Mouse (Mus musculus): ENCODE data around the gene Gm12184. TPM values are rescaled to one million over a fixed set of nuclear protein-coding genes. Genes with fewer than 3 reads are reported as not detected.
A peak's percentile ranks its signal among the peaks of the same experiment; 100 is the strongest.
"Not testable (repeated sequence)": the region's sequence is repeated elsewhere in the genome, so short reads cannot be mapped to it uniquely, and the experiment has no call there.

Gene Gm12184
- polyA plus RNA-seq (2015; fragmentation: Nextera tagmentation; extraction: Ambion mirVana), result 3.1 and 4.9 TPM in 2 replicates

- H3K9me3 ChIP-seq, H3K36me3 ChIP-seq: not testable (repeated sequence)
- peak within 1 kb of the TSS; percentile 59 for H3K9ac ChIP-seq
- peak within 1 kb of the TSS; percentile 67 for H3K4me2 ChIP-seq (replicated peaks)
- WGBS, result 1% methylated on average over 29 of the region's 92 CpGs
- H3K4me1 ChIP-seq, result peaks cover 22% of the 10 kb centered on the region; the same call in 1 of the 2 replicates
- peak; percentile 87 for ATAC-seq (ENCODE audit: low FRiP score, low read depth)
- H3K27me3 ChIP-seq, result peaks cover 14% of the 10 kb centered on the region
- peak within 1 kb of the TSS; percentile 50 for H3K4me3 ChIP-seq
- H3K27ac ChIP-seq, result peak within 1 kb of the TSS; percentile 75
These were observed at the start of gene Gm12184, which contains the start of gene Trim7 for GRCm38 (mm10) chr11:48825979-48826751. Gm12184 (minus strand) TSS chr11:48826655. Trim7 (plus strand) TSS chr11:48826140.

GRCm38 (mm10) chr11:48875343-48875837 is 48.9 kb upstream of the Gm12184 start:
- not testable (repeated sequence) for H3K27me3 ChIP-seq; H3K27ac ChIP-seq; H3K9me3 ChIP-seq; H3K36me3 ChIP-seq; H3K9ac ChIP-seq; H3K4me2 ChIP-seq (replicated peaks); ATAC-seq (ENCODE audit: low FRiP score, low read depth); H3K4me3 ChIP-seq
- peaks cover 12% of the 10 kb centered on the region for H3K4me1 ChIP-seq
- 71% methylated on average over 1 of the region's 1 CpGs for WGBS

DNA sequence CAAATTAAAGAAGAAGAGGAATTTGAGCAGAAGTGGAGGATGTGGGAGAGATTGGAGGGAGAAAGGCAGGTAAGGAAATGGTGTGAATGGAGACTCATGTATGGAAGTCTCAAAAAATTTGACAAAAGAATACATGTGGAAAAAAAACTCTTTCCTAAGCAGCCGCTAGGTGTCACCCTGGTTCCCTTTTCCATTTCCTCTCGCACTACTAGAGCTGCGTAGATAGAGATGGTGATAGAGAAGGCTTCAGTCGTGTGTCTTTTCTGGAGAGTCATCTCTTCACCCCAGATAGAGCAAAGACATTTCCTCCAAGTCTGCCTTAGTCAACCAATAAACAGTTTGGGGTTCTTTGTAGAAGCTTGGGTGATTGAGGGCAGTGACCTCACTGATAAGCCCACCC is 48.0 kb upstream of the Gm12184 start:
- Histone ChIP-seq H3K4me2 (replicated peaks) (no peak overlapping the region), H3K9ac (no peak overlapping the region), H3K4me3 (no peak overlapping the region), H3K36me3 (no peaks in the 10 kb centered on the region), H3K4me1 (peaks cover 17% of the 10 kb centered on the region), H3K27ac (no peak overlapping the region), H3K27me3 (peaks cover 5% of the 10 kb centered on the region), H3K9me3 (no peaks in the 10 kb centered on the region)
- WGBS, result 1% methylated on average over 4 of the region's 4 CpGs
- ATAC-seq (ENCODE audit: low FRiP score, low read depth), result 0 out of 2 replicates have a peak, but pooled peaks have one; percentile 46

DNA sequence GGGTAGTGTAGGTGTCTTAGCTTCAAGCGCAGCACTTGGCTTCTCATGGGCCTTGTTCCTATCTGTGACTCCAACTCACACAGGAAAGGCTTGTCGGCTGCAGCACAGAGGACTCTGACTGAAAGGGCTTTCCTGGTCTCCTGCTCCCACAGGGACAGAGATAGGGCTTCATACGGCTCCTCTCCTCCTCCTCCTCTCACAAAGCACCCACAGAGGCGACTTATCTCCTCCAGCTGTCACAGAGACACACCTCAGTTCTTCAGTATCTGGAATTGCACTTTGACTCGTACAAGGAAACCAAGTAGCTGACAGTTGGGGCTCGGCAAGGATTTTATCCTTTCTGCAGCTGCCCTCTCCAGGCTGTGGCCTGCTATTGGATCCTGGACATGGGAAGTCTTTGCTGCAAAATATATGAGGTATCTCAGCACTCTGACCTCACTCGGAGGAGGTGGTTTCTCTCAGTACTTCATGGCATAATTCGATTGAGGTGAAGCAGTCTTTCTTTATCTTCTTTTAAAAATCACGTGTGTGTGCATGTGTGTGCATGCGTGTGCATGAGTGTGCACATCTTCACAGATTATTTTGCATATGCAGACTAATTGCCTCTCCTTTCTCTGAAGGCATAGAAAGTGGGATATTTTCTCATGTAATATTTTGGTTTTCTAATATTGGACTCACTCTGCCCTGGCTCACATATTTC is 47.3 kb upstream of the Gm12184 start:
- H3K9ac ChIP-seq, result no peak overlapping the region
- peaks cover 5% of the 10 kb centered on the region for H3K27me3 ChIP-seq
- H3K36me3 ChIP-seq, result no peaks in the 10 kb centered on the region
- H3K4me3 ChIP-seq, result no peak overlapping the region
- H3K4me1 ChIP-seq, result peaks cover 22% of the 10 kb centered on the region
- H3K9me3 ChIP-seq, result no peaks in the 10 kb centered on the region
- 70% methylated on average over 10 of the region's 10 CpGs for WGBS
- no peak overlapping the region for H3K27ac ChIP-seq
- no peak overlapping the region for H3K4me2 ChIP-seq (replicated peaks)
- no peak for ATAC-seq (ENCODE audit: low FRiP score, low read depth)

- Histone ChIP-seq H3K9ac (no peak overlapping the region; the same call in 1 of the 2 replicates), H3K36me3 (no peaks in the 10 kb centered on the region), H3K9me3 (no peaks in the 10 kb centered on the region), H3K27me3 (peaks cover 5% of the 10 kb centered on the region), H3K4me3 (no peak overlapping the region), H3K4me1 (peaks cover 22% of the 10 kb centered on the region), H3K27ac (0 out of 2 replicates have a peak overlapping the region, but pooled peaks have one; percentile 15), H3K4me2 (replicated peaks) (peak overlapping the region; percentile 80; the same call in 1 of the 2 replicates)
- ATAC-seq (ENCODE audit: low FRiP score, low read depth), result no peak
- 82% methylated on average over 7 of the region's 7 CpGs for WGBS
These were observed 46.3 kb upstream of the Gm12184 start for GRCm38 (mm10) chr11:48872695-48873300.

GRCm38 (mm10) chr11:48871817-48872541 is 45.5 kb upstream of the Gm12184 start:
- 9% methylated on average over 17 of the region's 17 CpGs for WGBS
- Histone ChIP-seq H3K4me2 (replicated peaks) (peak overlapping the region; percentile 80), H3K4me3 (peak overlapping the region; percentile 53), H3K9ac (peak overlapping the region; percentile 65), H3K27ac (peak overlapping the region; percentile 15; the same call in 1 of the 2 replicates), H3K36me3 (no peaks in the 10 kb centered on the region), H3K4me1 (peaks cover 22% of the 10 kb centered on the region), H3K27me3 (peaks cover 5% of the 10 kb centered on the region), H3K9me3 (no peaks in the 10 kb centered on the region)
- 0 out of 2 replicates have a peak, but pooled peaks have one; percentile 42 for ATAC-seq (ENCODE audit: low FRiP score, low read depth)

- peak within 1 kb of the TSS; percentile 80 for H3K4me2 ChIP-seq (replicated peaks)
- H3K27me3 ChIP-seq, result peaks cover 5% of the 10 kb centered on the region
- peak within 1 kb of the TSS; percentile 15; the same call in 1 of the 2 replicates for H3K27ac ChIP-seq
- peak within 1 kb of the TSS; percentile 53 for H3K4me3 ChIP-seq
- no peaks in the 10 kb centered on the region for H3K36me3 ChIP-seq
- peak; percentile 70; the same call in 1 of the 2 replicates for ATAC-seq (ENCODE audit: low FRiP score, low read depth)
- no peaks in the 10 kb centered on the region for H3K9me3 ChIP-seq
- peak within 1 kb of the TSS; percentile 65 for H3K9ac ChIP-seq
- 2% methylated on average over 19 of the region's 19 CpGs for WGBS
- peaks cover 22% of the 10 kb centered on the region for H3K4me1 ChIP-seq
These were observed 44.8 kb upstream of the Gm12184 start, which contains the start of gene Irgm1 for GRCm38 (mm10) chr11:48871201-48871772. Irgm1 (minus strand) TSS chr11:48871683.

DNA sequence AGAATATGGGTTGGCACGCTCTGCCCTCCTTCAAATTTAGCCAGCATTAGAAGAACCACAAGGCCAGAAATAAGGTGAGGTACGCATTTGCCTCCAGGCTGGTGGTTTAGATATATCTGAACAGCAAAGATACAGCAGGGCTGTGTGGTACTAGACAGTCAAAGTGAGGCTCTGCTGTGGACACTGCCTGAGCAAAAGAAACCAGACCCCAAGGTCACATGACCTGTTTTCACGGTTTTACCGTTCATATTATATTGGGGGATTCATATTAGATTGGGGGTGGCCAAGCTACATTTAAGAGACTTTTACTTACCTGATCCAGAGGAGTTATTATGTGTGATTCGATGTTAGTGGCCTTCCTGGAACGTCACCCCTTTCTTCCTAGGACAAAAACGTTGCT is 44.3 kb upstream of the Gm12184 start:
- Histone ChIP-seq H3K9me3 (no peaks in the 10 kb centered on the region), H3K4me1 (peaks cover 22% of the 10 kb centered on the region), H3K9ac (peak overlapping the region; percentile 65), H3K36me3 (no peaks in the 10 kb centered on the region), H3K27ac (no peak overlapping the region), H3K4me3 (peak overlapping the region; percentile 53), H3K27me3 (peaks cover 5% of the 10 kb centered on the region), H3K4me2 (replicated peaks) (peak overlapping the region; percentile 80)
- no peak for ATAC-seq (ENCODE audit: low FRiP score, low read depth)
- 33% methylated on average over 7 of the region's 7 CpGs for WGBS

- Histone ChIP-seq H3K4me1 (peaks cover 22% of the 10 kb centered on the region), H3K27me3 (peaks cover 5% of the 10 kb centered on the region), H3K36me3 (no peaks in the 10 kb centered on the region), H3K9ac (no peak overlapping the region), H3K4me2 (replicated peaks) (peak overlapping the region; percentile 80), H3K4me3 (no peak overlapping the region), H3K9me3 (no peaks in the 10 kb centered on the region), H3K27ac (no peak overlapping the region)
- ATAC-seq (ENCODE audit: low FRiP score, low read depth), result no peak
- WGBS, result 69% methylated on average over 7 of the region's 7 CpGs
These were observed 43.1 kb upstream of the Gm12184 start for GRCm38 (mm10) chr11:48869380-48870110.

- Histone ChIP-seq H3K36me3 (no peaks in the 10 kb centered on the region), H3K27me3 (no peaks in the 10 kb centered on the region), H3K4me2 (replicated peaks) (no peak overlapping the region), H3K4me3 (no peak overlapping the region), H3K27ac (no peak overlapping the region), H3K4me1 (peaks cover 14% of the 10 kb centered on the region), H3K9ac (no peak overlapping the region), H3K9me3 (no peaks in the 10 kb centered on the region)
- ATAC-seq (ENCODE audit: low FRiP score, low read depth), result no peak
- 92% methylated on average over 9 of the region's 9 CpGs for WGBS
These were observed 40.0 kb upstream of the Gm12184 start for GRCm38 (mm10) chr11:48866481-48866880.
